Mouse (Mus musculus) urinary bladder, postnatal 10 days (tissue): ENCODE results near the gene Azi2.

Source experiments
- DNase-seq: peaks from one replicate; pipeline ENCODE4 v3.0.0; 2022; ENCODE audit warnings: low spot score

The Azi2 gene

DNA sequence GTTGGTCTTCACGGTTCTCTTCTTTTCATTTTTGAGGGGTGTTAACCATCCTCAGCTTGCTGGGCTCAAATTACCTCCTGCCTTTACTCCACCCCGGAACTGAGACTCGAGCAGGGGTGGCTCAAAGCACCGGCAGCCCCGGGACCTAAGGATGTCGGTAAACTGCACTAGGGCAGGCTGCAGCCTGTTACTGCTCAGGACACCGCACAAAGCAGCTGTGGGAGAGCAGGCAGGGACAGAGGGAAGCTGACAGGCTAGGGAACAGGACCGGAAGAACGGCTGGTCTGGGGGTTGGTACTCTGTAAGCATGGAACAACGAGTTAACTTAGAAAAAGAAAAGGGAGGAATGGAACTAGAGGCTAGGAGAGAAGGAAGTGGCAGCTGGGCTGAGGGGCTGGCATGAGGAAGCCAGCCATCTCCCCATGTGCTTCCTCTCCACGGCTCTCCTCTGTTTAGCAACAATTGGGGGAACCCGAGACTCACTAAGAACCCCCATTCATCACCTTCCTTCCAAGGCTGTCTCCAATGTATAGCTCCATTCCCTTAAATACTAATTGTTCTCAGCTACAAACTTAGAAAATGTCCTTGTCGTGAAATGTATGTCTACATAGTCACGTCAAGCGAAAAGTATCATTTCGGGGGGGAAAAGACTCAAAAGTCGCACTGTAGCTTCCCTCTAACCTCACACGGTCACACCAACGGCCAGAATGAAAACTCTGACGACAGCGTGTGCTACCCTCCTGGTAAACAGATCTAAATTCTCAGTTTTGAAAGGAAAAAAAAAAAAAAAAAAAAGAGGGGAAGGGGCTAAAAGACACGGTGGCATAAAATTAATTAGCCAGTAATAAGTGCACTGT, 42.5 kb downstream of the Azi2 start:
- no peak for DNase-seq

DNA sequence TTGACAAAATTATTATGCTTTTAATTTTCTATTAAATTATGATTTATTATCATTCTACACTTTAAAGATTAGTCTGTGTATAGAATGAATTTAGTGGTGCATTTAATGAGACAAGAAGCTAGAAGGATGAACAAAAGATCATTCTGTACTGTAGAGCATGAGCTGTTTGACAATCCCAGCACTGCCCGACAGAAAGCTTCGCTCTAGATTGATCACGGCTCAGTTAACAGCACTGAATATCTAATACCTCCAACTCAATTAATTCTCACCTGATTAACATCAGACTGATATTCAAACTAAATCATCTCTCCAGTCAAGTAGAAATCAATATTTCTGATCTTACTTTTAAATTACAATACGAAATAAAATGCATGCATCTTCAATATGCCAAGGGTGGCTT, 43.5 kb downstream of the Azi2 start:
- DNase-seq: no peak

DNA sequence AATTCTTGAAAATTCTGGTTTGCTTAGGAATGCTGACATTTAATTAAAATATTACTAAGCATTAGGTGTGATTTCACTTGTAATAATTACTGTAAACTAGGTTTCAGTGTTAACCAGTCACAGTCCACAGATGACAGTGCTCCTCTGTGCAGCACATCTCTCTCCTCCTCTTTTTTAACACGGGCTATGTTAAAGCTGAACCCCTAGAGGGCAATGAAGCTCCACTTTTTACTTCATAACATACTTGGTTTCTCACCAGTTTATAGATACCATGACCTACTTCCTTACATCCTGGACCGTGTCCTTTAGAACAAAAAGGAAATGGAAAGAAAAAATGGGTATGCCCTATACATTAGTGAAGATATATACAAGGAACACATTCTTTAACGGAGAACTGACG, 59.1 kb downstream of the Azi2 start:
- no peak for DNase-seq

GRCm38 (mm10) chr9:118100484-118100883, 60.2 kb downstream of the Azi2 start:
- DNase-seq: no peak

DNA sequence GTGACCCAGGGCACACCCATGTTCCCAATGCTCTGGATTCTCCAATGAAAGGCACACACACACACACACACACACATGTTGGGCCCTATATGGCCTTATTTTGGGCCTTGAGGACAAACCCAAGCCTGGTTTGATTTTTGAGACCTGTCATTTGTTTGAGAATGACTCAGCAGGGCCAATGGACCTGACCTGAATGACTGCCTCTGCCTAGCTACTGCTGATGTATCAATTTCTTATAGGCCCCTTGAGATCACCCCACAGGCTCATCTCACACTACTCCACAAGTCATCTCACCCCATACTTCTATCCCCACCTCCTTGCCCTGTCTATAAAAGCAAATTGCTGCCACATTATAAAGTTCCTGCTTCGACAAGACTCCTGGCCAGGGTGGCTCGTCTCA, 61.5 kb downstream of the Azi2 start:
- DNase-seq: no peak

GRCm38 (mm10) chr9:118108527-118109011, 68.3 kb downstream of the Azi2 start:
- no peak for DNase-seq

GRCm38 (mm10) chr9:118109697-118110359, 69.5 kb downstream of the Azi2 start:
- no peak for DNase-seq

GRCm38 (mm10) chr9:118110360-118110710, 70.0 kb downstream of the Azi2 start:
- no peak for DNase-seq
